Mouse (Mus musculus): ENCODE data around the gene Vars.
"Not testable (repeated sequence)": the region's sequence is repeated elsewhere in the genome, so short reads cannot be mapped to it uniquely, and the experiment has no call there.

The Vars gene

GRCm38 (mm10) chr17:35004075-35004717, 3.4 kb downstream of the Vars start:
- DNase-seq = no peak

GRCm38 (mm10) chr17:35005158-35005557, 4.4 kb downstream of the Vars start:
- DNase-seq = peak; percentile 35

- DNase-seq = not testable (repeated sequence)
Observed at GRCm38 (mm10) chr17:35005902-35006301, 5.1 kb downstream of the Vars start.

- no peak for DNase-seq
Observed at GRCm38 (mm10) chr17:35007387-35007991, 6.7 kb downstream of the Vars start.

- DNase-seq = peak; percentile 91
Observed at GRCm38 (mm10) chr17:35009586-35009985, 8.8 kb downstream of the Vars start.

- DNase-seq = no peak
Observed at GRCm38 (mm10) chr17:35011440-35011839, 10.7 kb downstream of the Vars start.

- DNase-seq = no peak
Observed at GRCm38 (mm10) chr17:35012430-35012829, 11.6 kb downstream of the Vars start.

- DNase-seq = no peak
Observed at GRCm38 (mm10) chr17:35013221-35013620, 12.4 kb downstream of the Vars start.

- peak; percentile 39 for DNase-seq
Observed at GRCm38 (mm10) chr17:35015296-35015695, 14.5 kb downstream of the Vars start.

- peak; percentile 82 for DNase-seq
Observed at GRCm38 (mm10) chr17:35016376-35016775, 15.6 kb downstream of the Vars start, which contains the start of gene Vwa7. Gene Vwa7, plus strand, starts transcription at chr17:35016579.

- DNase-seq = peak; percentile 51
Observed at GRCm38 (mm10) chr17:35016791-35017705, 16.3 kb downstream of the Vars start.

GRCm38 (mm10) chr17:35017706-35018030, 16.9 kb downstream of the Vars start:
- peak; percentile 45 for DNase-seq

GRCm38 (mm10) chr17:35018171-35018570, 17.4 kb downstream of the Vars start:
- DNase-seq = no peak

GRCm38 (mm10) chr17:35019894-35020293, 19.1 kb downstream of the Vars start:
- no peak for DNase-seq

- peak; percentile 43 for DNase-seq
Observed at GRCm38 (mm10) chr17:35020551-35020950, 19.8 kb downstream of the Vars start.

GRCm38 (mm10) chr17:35021163-35021808, 20.5 kb downstream of the Vars start:
- peak; percentile 92 for DNase-seq

- DNase-seq = no peak
Observed at GRCm38 (mm10) chr17:35021842-35022477, 21.2 kb downstream of the Vars start.

GRCm38 (mm10) chr17:35022541-35023060, 21.8 kb downstream of the Vars start:
- DNase-seq = no peak

GRCm38 (mm10) chr17:35023221-35023620, 22.4 kb downstream of the Vars start:
- no peak for DNase-seq

- DNase-seq = no peak
Observed at GRCm38 (mm10) chr17:35023756-35024155, 23.0 kb downstream of the Vars start.

GRCm38 (mm10) chr17:35024261-35024660, 23.5 kb downstream of the Vars start:
- DNase-seq = no peak
